Mouse (Mus musculus) hindbrain, embryonic 15.5 days (tissue): ENCODE data around the gene Nr0b2. TPM values are rescaled to one million over a fixed set of nuclear protein-coding genes. Genes with fewer than 3 reads are reported as not detected.
A peak's percentile ranks its signal among the peaks of the same experiment; 100 is the strongest.
"Not testable (repeated sequence)": the region's sequence is repeated elsewhere in the genome, so short reads cannot be mapped to it uniquely, and the experiment has no call there.

Experiments
- ATAC-seq: fragments of 200-750 bp; cut with Nextera tagmentation; 2 replicates; pipeline ENCODE4 v1.8.0; 2017; ENCODE audit warnings: low read depth, moderate number of reproducible peaks, moderate TSS enrichment; ENCODE audit not compliant: low FRiP score
- H3K27ac ChIP-seq: fragments of 300-500 bp; sonication (generic); replicated peaks from 2 replicates; pipeline ENCODE4 v1.5.1; 2015; ENCODE audit warnings: mild to moderate bottlenecking, inconsistent platforms
- H3K27me3 ChIP-seq: fragments of 300-500 bp; sonication (generic); 2 replicates; pipeline ENCODE4 v1.6.1; 2015; ENCODE audit warnings: control low read depth, inconsistent platforms
- H3K36me3 ChIP-seq: fragments of 300-500 bp; sonication (generic); 2 replicates; pipeline ENCODE4 v1.6.1; 2015; ENCODE audit warnings: control low read depth, inconsistent platforms
- H3K4me1 ChIP-seq: fragments of 300-500 bp; sonication (generic); replicated peaks from 2 replicates; pipeline ENCODE4 v1.6.1; 2015; ENCODE audit warnings: control low read depth, inconsistent platforms
- H3K4me2 ChIP-seq: fragments of 300-500 bp; sonication (generic); 2 replicates; pipeline ENCODE4 v1.6.1; 2015; ENCODE audit warnings: moderate library complexity, mild to moderate bottlenecking, inconsistent platforms
- H3K4me3 ChIP-seq: fragments of 300-500 bp; sonication (generic); 2 replicates; pipeline ENCODE4 v1.5.1; 2015; ENCODE audit warnings: mild to moderate bottlenecking, inconsistent platforms
- H3K9ac ChIP-seq: fragments of 300-500 bp; sonication (generic); 2 replicates; pipeline ENCODE4 v1.6.1; 2015; ENCODE audit warnings: inconsistent platforms
- H3K9me3 ChIP-seq: fragments of 300-500 bp; sonication (generic); 2 replicates; pipeline ENCODE4 v1.6.1; 2016; ENCODE audit warnings: control low read depth, inconsistent platforms
- WGBS: fragments of 180-500 bp; shearing (Covaris S2); methylation state at CpG from one replicate; pipeline ENCODE4 v1.1.7; 2015; 5-methylcytosine and 5-hydroxymethylcytosine counted together
- polyA plus RNA-seq: library from polyadenylated mRNA; unstranded; fragments of >200 nt; fragmentation: Nextera tagmentation; extraction: Ambion mirVana; gene quantifications from 2 replicates; pipeline ENCODE4 v1.2.1, GENCODE M21; 2015

Gene Nr0b2
- polyA plus RNA-seq = not detected in 2 replicates

- Histone ChIP-seq H3K36me3 (no peaks in the 10 kb centered on the region), H3K27ac (no peak within 1 kb of the TSS), H3K9ac (no peak within 1 kb of the TSS), H3K9me3 (no peaks in the 10 kb centered on the region), H3K4me1 (no peaks in the 10 kb centered on the region), H3K4me2 (no peak within 1 kb of the TSS), H3K4me3 (no peak within 1 kb of the TSS), H3K27me3 (no peaks in the 10 kb centered on the region)
- ATAC-seq = no peak
- whole genome bisulfite sequencing = 75% methylated on average over 10 of the region's 10 CpGs
Observed at GRCm38 (mm10) chr4:133552768-133553447, at the start of gene Nr0b2. TSS of gene Nr0b2 (plus strand) at chr4:133553376.

- Histone ChIP-seq H3K4me3 (no peak overlapping the region), H3K4me1 (no peaks in the 10 kb centered on the region), H3K9ac (no peak overlapping the region), H3K27me3 (peaks cover 32% of the 10 kb centered on the region), H3K9me3 (no peaks in the 10 kb centered on the region), H3K4me2 (no peak overlapping the region), H3K27ac (no peak overlapping the region), H3K36me3 (no peaks in the 10 kb centered on the region)
- ATAC-seq = no peak
- 48% methylated on average over 5 of the region's 5 CpGs for WGBS
Observed at GRCm38 (mm10) chr4:133504300-133504699, 48.9 kb upstream of the Nr0b2 start.

GRCm38 (mm10) chr4:133504755-133505485, 48.3 kb upstream of the Nr0b2 start:
- Histone ChIP-seq H3K27me3 (peaks cover 26% of the 10 kb centered on the region), H3K9me3 (no peaks in the 10 kb centered on the region), H3K9ac (no peak overlapping the region), H3K36me3 (no peaks in the 10 kb centered on the region), H3K4me3 (no peak overlapping the region), H3K4me2 (no peak overlapping the region), H3K4me1 (no peaks in the 10 kb centered on the region), H3K27ac (no peak overlapping the region)
- WGBS = 71% methylated on average over 9 of the region's 9 CpGs
- ATAC-seq = no peak

- ATAC-seq = no peak
- Histone ChIP-seq H3K4me1 (no peaks in the 10 kb centered on the region), H3K9ac (no peak overlapping the region), H3K27me3 (peaks cover 13% of the 10 kb centered on the region), H3K27ac (no peak overlapping the region), H3K36me3 (no peaks in the 10 kb centered on the region), H3K9me3 (no peaks in the 10 kb centered on the region), H3K4me2 (no peak overlapping the region), H3K4me3 (no peak overlapping the region)
- 76% methylated on average over 5 of the region's 5 CpGs for WGBS
Observed at GRCm38 (mm10) chr4:133506573-133506972, 46.6 kb upstream of the Nr0b2 start.

- ATAC-seq = peak; percentile 42; the same call in 1 of the 2 replicates
- H3K27ac ChIP-seq = no peak overlapping the region
Observed at GRCm38 (mm10) chr4:133508990-133509389, 44.2 kb upstream of the Nr0b2 start.

GRCm38 (mm10) chr4:133511050-133511449, 42.1 kb upstream of the Nr0b2 start:
- Histone ChIP-seq H3K36me3 (no peaks in the 10 kb centered on the region), H3K4me1 (no peaks in the 10 kb centered on the region), H3K9me3 (no peaks in the 10 kb centered on the region), H3K9ac (no peak overlapping the region), H3K27me3 (no peaks in the 10 kb centered on the region), H3K4me3 (no peak overlapping the region), H3K27ac (no peak overlapping the region), H3K4me2 (no peak overlapping the region)
- 76% methylated on average over 5 of the region's 5 CpGs for WGBS
- no peak for ATAC-seq

More at GRCm38 (mm10) chr4:133508990-133509389, 44.2 kb upstream of the Nr0b2 start:
- WGBS = 68% methylated on average over 7 of the region's 7 CpGs
- Histone ChIP-seq H3K27me3 (no peaks in the 10 kb centered on the region), H3K4me1 (no peaks in the 10 kb centered on the region), H3K9me3 (no peaks in the 10 kb centered on the region), H3K4me2 (no peak overlapping the region), H3K36me3 (no peaks in the 10 kb centered on the region), H3K4me3 (no peak overlapping the region), H3K9ac (no peak overlapping the region)

- not testable (repeated sequence) for H3K4me1 ChIP-seq, H3K4me2 ChIP-seq, H3K9me3 ChIP-seq, H3K36me3 ChIP-seq, H3K9ac ChIP-seq, H3K4me3 ChIP-seq, H3K27me3 ChIP-seq, H3K27ac ChIP-seq, ATAC-seq
- WGBS = 41% methylated on average over 5 of the region's 5 CpGs
Observed at GRCm38 (mm10) chr4:133512511-133512910, 40.7 kb upstream of the Nr0b2 start.

GRCm38 (mm10) chr4:133512972-133513371, 40.2 kb upstream of the Nr0b2 start:
- Histone ChIP-seq H3K27me3 (peaks cover 11% of the 10 kb centered on the region), H3K9ac (no peak overlapping the region), H3K4me2 (no peak overlapping the region), H3K9me3 (no peaks in the 10 kb centered on the region), H3K36me3 (no peaks in the 10 kb centered on the region), H3K4me3 (no peak overlapping the region), H3K4me1 (no peaks in the 10 kb centered on the region), H3K27ac (no peak overlapping the region)
- WGBS = 11% methylated on average over 8 of the region's 8 CpGs
- ATAC-seq = peak; percentile 66; the same call in 1 of the 2 replicates

GRCm38 (mm10) chr4:133518601-133519368, 34.4 kb upstream of the Nr0b2 start, which contains the start of gene Kdf1:
TSS of gene Kdf1 (plus strand) at chr4:133518963.
- H3K4me1 ChIP-seq = peaks cover 8% of the 10 kb centered on the region
- ATAC-seq = no peak
- H3K36me3 ChIP-seq = no peaks in the 10 kb centered on the region
- H3K4me3 ChIP-seq = peak within 1 kb of the TSS; percentile 27
- H3K27me3 ChIP-seq = peaks cover 44% of the 10 kb centered on the region
- H3K9ac ChIP-seq = no peak within 1 kb of the TSS
- H3K9me3 ChIP-seq = no peaks in the 10 kb centered on the region
- H3K27ac ChIP-seq = no peak within 1 kb of the TSS
- 6% methylated on average over 47 of the region's 69 CpGs for WGBS
- peak within 1 kb of the TSS; percentile 39 for H3K4me2 ChIP-seq

- H3K9ac ChIP-seq = no peak overlapping the region
- H3K4me3 ChIP-seq = peak overlapping the region; percentile 27
- no peak for ATAC-seq
- no peaks in the 10 kb centered on the region for H3K9me3 ChIP-seq
- H3K27me3 ChIP-seq = peaks cover 44% of the 10 kb centered on the region
- H3K4me2 ChIP-seq = peak overlapping the region; percentile 39
- peaks cover 8% of the 10 kb centered on the region for H3K4me1 ChIP-seq
- WGBS = 5% methylated on average over 25 of the region's 25 CpGs
- H3K36me3 ChIP-seq = no peaks in the 10 kb centered on the region
- H3K27ac ChIP-seq = no peak overlapping the region
Observed at GRCm38 (mm10) chr4:133519369-133519665, 33.9 kb upstream of the Nr0b2 start.

GRCm38 (mm10) chr4:133521502-133521901, 31.7 kb upstream of the Nr0b2 start:
- no peak overlapping the region for H3K9ac ChIP-seq
- H3K9me3 ChIP-seq = no peaks in the 10 kb centered on the region
- no peak for ATAC-seq
- peaks cover 8% of the 10 kb centered on the region for H3K4me1 ChIP-seq
- no peak overlapping the region for H3K4me2 ChIP-seq
- H3K36me3 ChIP-seq = no peaks in the 10 kb centered on the region
- 73% methylated on average over 2 of the region's 2 CpGs for WGBS
- H3K27ac ChIP-seq = no peak overlapping the region
- H3K27me3 ChIP-seq = peaks cover 44% of the 10 kb centered on the region
- H3K4me3 ChIP-seq = no peak overlapping the region

- H3K9ac ChIP-seq = no peak overlapping the region
- H3K4me1 ChIP-seq = no peaks in the 10 kb centered on the region
- H3K4me2 ChIP-seq = no peak overlapping the region
- H3K9me3 ChIP-seq = no peaks in the 10 kb centered on the region
- WGBS = 69% methylated on average over 16 of the region's 16 CpGs
- no peak overlapping the region for H3K4me3 ChIP-seq
- peaks cover 32% of the 10 kb centered on the region for H3K36me3 ChIP-seq
- no peaks in the 10 kb centered on the region for H3K27me3 ChIP-seq
- ATAC-seq = no peak
- H3K27ac ChIP-seq = no peak overlapping the region
Observed at GRCm38 (mm10) chr4:133527788-133528187, 25.4 kb upstream of the Nr0b2 start.
